8 mouse cellular contexts compared by ENCODE assay signal in genomic region chr3:95318548-95318947, GRCm38 (mm10). TPM values are rescaled to one million over a fixed set of nuclear protein-coding genes. Genes with fewer than 3 reads are reported as not detected.
A peak's percentile ranks its signal among the peaks of the same experiment; 100 is the strongest.
DNase-seq lines count a peak whose midpoint lies in the region; ATAC-seq and TF ChIP-seq lines count a peak whose summit lies in the region.

No protein-coding gene starts in this region.

- DNase-seq in left cerebral cortex, adult 2 months (ENCODE audit: extremely low spot score in 1 of 2, low spot score in 2 of 2): peak in 1 of 2 experiments; percentile 16
- no peak for DNase-seq in left cerebral cortex, adult 8-10 months (ENCODE audit: low spot score in 2 of 2)
- peak; percentile 80 for DNase-seq in kidney, adult 18-20 months
- DNase-seq in lung, postnatal 0 days (ENCODE audit: low spot score): peak; percentile 94
- no peak for DNase-seq in right cerebral cortex, postnatal 14 days
- no peak for DNase-seq in frontal cortex, postnatal 25 days (ENCODE audit: low spot score in 2 of 2)
- DNase-seq in layer of hippocampus, postnatal 14 days (ENCODE audit: low spot score in 2 of 2): no peak

- peak; percentile 77; the same call in 1 of the 2 replicates for TF ChIP-seq EP300 in lung, postnatal 0 days (IDR thresholded peaks at IDR 0.05)

- H3K9me3 ChIP-seq in lung, postnatal 0 days (ENCODE audit: low read length): no peaks in the 10 kb centered on the region

- no peak overlapping the region for H3K4me3 ChIP-seq in left cerebral cortex, adult 2 months
- no peak overlapping the region for H3K4me3 ChIP-seq in brown adipose tissue, adult 24 weeks (ENCODE audit: insufficient read depth, low read depth, low read length)
- H3K4me3 ChIP-seq in lung, postnatal 0 days (ENCODE audit: low read depth, low read length): no peak overlapping the region

- H3K27me3 ChIP-seq in lung, postnatal 0 days (replicated peaks; ENCODE audit: insufficient read depth, low read length): no peaks in the 10 kb centered on the region

- ATAC-seq in lung, postnatal 0 days: peak; percentile 62

- H3K4me1 ChIP-seq in brown adipose tissue, adult 24 weeks (ENCODE audit: control insufficient read depth, insufficient read depth, insufficient read length, low read length): peaks cover 6% of the 10 kb centered on the region
- H3K4me1 ChIP-seq in lung, postnatal 0 days (ENCODE audit: insufficient read depth, low read depth, low read length): peaks cover 16% of the 10 kb centered on the region; the same call in 1 of the 2 replicates

- peak overlapping the region; percentile 38; the same call in 1 of the 2 replicates for H3K27ac ChIP-seq in left cerebral cortex, adult 2 months
- H3K27ac ChIP-seq in brown adipose tissue, adult 24 weeks (replicated peaks; ENCODE audit: low read depth, low read length): peak overlapping the region; percentile 87
- peak overlapping the region; percentile 93 for H3K27ac ChIP-seq in lung, postnatal 0 days (ENCODE audit: low read length)

- 30% methylated on average over 6 of the region's 6 CpGs for WGBS in lung, postnatal 0 days

- H3K36me3 ChIP-seq in lung, postnatal 0 days (ENCODE audit: insufficient read depth, low read length): peaks cover 30% of the 10 kb centered on the region

- H3K4me2 ChIP-seq in lung, postnatal 0 days (replicated peaks; ENCODE audit: low read depth, low read length): peak overlapping the region; percentile 23

- TF ChIP-seq CTCF in left cerebral cortex, adult 2 months (IDR thresholded peaks at IDR 0.05): no peak
- TF ChIP-seq CTCF in lung, postnatal 0 days (IDR thresholded peaks at IDR 0.05): 0 out of 2 replicates have a peak, but pooled peaks have one; percentile 22

- H3K9ac ChIP-seq in lung, postnatal 0 days (replicated peaks; ENCODE audit: low read depth): 0 out of 2 replicates have a peak overlapping the region, but pooled peaks have one; percentile 6

- intact Hi-C loops in left cerebral cortex, adult 2 months (cut with DNase I): no loop called here

RNA-seq across cellular contexts. Expression of gene Cers2, which starts 4.0 kb away (rescaled TPM):
- total RNA-seq in left cerebral cortex, adult 2 months (2021): 10 to 100 TPM; 37.4 to 42.2 TPM
- total RNA-seq in left cerebral cortex, adult 8-10 months (2022): 10 to 100 TPM; 51.9 to 63.7 (median 56.1) TPM
- polyA plus RNA-seq in brown adipose tissue, adult 24 weeks (2012; ENCODE audit: insufficient read depth, insufficient read length, missing spikeins): 178 and 185 TPM in 2 replicates
- polyA plus RNA-seq in lung, postnatal 0 days (2015; fragmentation: Nextera tagmentation; extraction: Ambion mirVana): 291 and 299 TPM in 2 replicates
- 10 to 100 TPM; 60.8 to 62.0 TPM for total RNA-seq in layer of hippocampus, postnatal 14 days (2021)

RNA-seq across cellular contexts. Expression of gene Anxa9, which starts 11.6 kb away (rescaled TPM):
- total RNA-seq in left cerebral cortex, adult 2 months (2021): under 1 TPM; 0.61 to 1.00 TPM
- total RNA-seq in left cerebral cortex, adult 8-10 months (2022): 1 to 10 TPM in 2 of 4 experiments, under 1 TPM in 2; 0.33 to 1.6 (median 0.93) TPM
- 0.63 and 1.5 TPM in 2 replicates for polyA plus RNA-seq in brown adipose tissue, adult 24 weeks (2012; ENCODE audit: insufficient read depth, insufficient read length, missing spikeins)
- 1.4 and 1.6 TPM in 2 replicates for polyA plus RNA-seq in lung, postnatal 0 days (2015; fragmentation: Nextera tagmentation; extraction: Ambion mirVana)
- under 1 TPM; 0.51 to 0.95 TPM for total RNA-seq in layer of hippocampus, postnatal 14 days (2021)

RNA-seq across cellular contexts. Expression of gene Prune1, which starts 36.7 kb away (rescaled TPM):
- total RNA-seq in left cerebral cortex, adult 2 months (2021): 10 to 100 TPM; 22.1 to 23.5 TPM
- 10 to 100 TPM; 24.0 to 27.2 (median 25.2) TPM for total RNA-seq in left cerebral cortex, adult 8-10 months (2022)
- polyA plus RNA-seq in brown adipose tissue, adult 24 weeks (2012; ENCODE audit: insufficient read depth, insufficient read length, missing spikeins): 11.9 and 16.3 TPM in 2 replicates
- 11.6 and 14.5 TPM in 2 replicates for polyA plus RNA-seq in lung, postnatal 0 days (2015; fragmentation: Nextera tagmentation; extraction: Ambion mirVana)
- 10 to 100 TPM; 26.8 to 26.9 TPM for total RNA-seq in layer of hippocampus, postnatal 14 days (2021)

RNA-seq across cellular contexts. Expression of gene Mindy1, which starts 37.4 kb away (rescaled TPM):
- 10 to 100 TPM; 19.9 to 21.5 TPM for total RNA-seq in left cerebral cortex, adult 2 months (2021)
- 10 to 100 TPM; 20.7 to 24.3 (median 22.4) TPM for total RNA-seq in left cerebral cortex, adult 8-10 months (2022)
- 22.1 and 23.5 TPM in 2 replicates for polyA plus RNA-seq in brown adipose tissue, adult 24 weeks (2012; ENCODE audit: insufficient read depth, insufficient read length, missing spikeins)
- 65.8 and 68.0 TPM in 2 replicates for polyA plus RNA-seq in lung, postnatal 0 days (2015; fragmentation: Nextera tagmentation; extraction: Ambion mirVana)
- 10 to 100 TPM; 26.2 to 28.5 TPM for total RNA-seq in layer of hippocampus, postnatal 14 days (2021)

RNA-seq across cellular contexts. Expression of gene Setdb1, which starts 38.5 kb away (rescaled TPM):
- total RNA-seq in left cerebral cortex, adult 2 months (2021): 10 to 100 TPM; 35.7 to 37.2 TPM
- 10 to 100 TPM; 31.6 to 36.9 (median 34.8) TPM for total RNA-seq in left cerebral cortex, adult 8-10 months (2022)
- 6.7 and 7.5 TPM in 2 replicates for polyA plus RNA-seq in brown adipose tissue, adult 24 weeks (2012; ENCODE audit: insufficient read depth, insufficient read length, missing spikeins)
- polyA plus RNA-seq in lung, postnatal 0 days (2015; fragmentation: Nextera tagmentation; extraction: Ambion mirVana): 11.5 and 13.2 TPM in 2 replicates
- 10 to 100 TPM; 40.7 to 40.8 TPM for total RNA-seq in layer of hippocampus, postnatal 14 days (2021)

Comparison
In these comparisons a context has a peak if more than half of its experiments do, and no peak if none do; other contexts are left out.
1. DNase-seq: peak in kidney, adult 18-20 months (single experiment) and lung, postnatal 0 days (single experiment); none in left cerebral cortex, adult 8-10 months (0 of 2), right cerebral cortex, postnatal 14 days (single experiment), frontal cortex, postnatal 25 days (0 of 2) and layer of hippocampus, postnatal 14 days (0 of 2).
2. H3K27ac ChIP-seq: peak in every context shown above with its lines; median percentile 93 in lung, postnatal 0 days; 87 in brown adipose tissue, adult 24 weeks; 38 in left cerebral cortex, adult 2 months.